Mouse (Mus musculus): ENCODE measurements around the gene 2310039H08Rik.

The 2310039H08Rik gene

DNA sequence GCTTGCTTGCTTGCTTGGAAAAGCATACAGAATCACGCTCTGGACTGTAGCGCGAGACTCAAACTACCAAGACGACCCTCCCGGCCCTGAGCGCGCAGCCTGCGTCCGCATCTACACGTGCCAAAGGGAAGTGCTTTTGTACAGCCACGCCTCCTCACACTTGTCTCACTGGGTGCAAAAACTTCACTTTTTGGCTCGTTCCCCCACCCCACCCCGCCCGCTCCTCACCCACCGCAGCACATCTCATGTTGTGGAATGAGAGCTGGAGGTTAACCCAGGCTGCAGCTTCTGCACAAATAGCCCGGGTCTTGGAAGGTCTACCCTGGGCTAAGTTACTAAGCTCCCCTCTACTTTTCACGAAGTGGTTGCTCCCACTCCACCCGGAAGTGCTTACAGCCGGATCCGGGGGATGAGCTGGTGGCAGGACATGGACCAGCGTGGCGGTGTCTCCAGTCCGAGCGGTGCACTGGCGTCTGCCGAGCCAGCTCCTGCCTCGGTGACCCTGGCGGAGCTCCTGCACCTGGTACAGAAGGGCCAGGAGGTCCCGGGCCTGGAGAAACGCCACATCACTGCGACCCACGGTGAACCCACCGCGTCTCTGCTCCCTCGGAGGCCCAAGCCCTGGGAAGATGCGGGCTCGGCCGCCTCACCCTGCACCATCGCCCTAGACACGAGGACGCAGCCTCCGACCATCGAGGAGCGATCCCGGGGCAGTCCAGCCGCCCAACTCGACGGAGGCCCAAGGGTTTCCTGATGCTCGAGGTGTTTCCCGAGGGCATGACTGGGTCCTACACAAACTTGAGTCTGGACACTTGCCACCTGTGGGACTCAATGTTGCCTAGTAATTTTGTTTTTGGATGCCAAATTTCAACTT lies at the start of gene 2310039H08Rik:
2310039H08Rik (plus strand) TSS at position 232 of the 874 bp plus-strand sequence.
- DNase-seq = peak; percentile 85

DNA sequence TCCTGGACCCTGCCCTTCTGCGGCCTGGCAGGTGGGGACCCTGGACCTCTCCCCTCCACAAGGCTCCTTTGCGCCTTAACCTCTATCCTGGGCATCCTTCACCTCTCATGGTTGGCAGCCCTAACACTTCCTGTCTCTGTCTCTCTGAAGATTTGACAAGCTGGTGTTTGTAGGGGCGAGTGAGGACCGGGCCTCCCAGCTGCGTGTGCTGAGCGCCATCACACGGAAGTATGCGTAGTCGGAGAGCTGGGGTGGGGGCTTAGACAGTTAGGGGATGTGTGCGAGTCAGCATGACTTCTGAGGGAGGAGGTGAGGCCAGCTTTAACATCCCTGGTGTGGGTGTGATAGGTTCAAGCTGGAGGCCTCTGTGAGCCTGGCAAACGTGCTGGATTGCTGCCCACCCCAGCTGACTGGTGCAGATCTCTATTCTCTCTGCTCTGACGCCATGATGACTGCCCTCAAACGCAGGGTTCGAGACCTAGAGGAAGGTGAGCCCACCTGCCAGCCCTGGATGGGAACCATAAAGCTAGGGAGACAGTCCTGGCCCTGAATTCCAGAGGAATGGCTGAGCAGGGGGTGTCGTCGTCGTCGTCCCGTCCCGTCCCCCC lies 47.9 kb upstream of the 2310039H08Rik start:
- DNase-seq = peak; percentile 45

DNA sequence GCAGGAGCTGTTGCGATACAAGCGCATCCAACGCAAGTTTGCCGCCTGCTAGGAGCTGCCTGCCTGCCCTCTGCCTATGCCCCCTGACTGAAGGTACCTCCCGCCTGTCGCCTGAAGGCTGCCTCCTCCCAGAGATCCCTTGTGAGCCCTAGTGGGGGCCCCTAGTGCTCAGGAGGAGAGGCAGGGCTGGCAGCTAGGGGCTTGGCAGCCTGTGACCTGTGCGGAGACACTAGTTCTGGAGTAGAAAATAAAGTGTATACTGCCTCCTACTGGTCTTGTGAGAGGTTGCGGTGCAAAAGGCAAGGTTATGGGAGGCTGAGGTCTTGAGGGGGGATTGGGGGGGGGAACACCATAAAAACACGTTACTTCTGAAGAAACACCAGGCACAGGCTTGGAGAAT lies 47.2 kb upstream of the 2310039H08Rik start:
- peak; percentile 72 for DNase-seq

DNA sequence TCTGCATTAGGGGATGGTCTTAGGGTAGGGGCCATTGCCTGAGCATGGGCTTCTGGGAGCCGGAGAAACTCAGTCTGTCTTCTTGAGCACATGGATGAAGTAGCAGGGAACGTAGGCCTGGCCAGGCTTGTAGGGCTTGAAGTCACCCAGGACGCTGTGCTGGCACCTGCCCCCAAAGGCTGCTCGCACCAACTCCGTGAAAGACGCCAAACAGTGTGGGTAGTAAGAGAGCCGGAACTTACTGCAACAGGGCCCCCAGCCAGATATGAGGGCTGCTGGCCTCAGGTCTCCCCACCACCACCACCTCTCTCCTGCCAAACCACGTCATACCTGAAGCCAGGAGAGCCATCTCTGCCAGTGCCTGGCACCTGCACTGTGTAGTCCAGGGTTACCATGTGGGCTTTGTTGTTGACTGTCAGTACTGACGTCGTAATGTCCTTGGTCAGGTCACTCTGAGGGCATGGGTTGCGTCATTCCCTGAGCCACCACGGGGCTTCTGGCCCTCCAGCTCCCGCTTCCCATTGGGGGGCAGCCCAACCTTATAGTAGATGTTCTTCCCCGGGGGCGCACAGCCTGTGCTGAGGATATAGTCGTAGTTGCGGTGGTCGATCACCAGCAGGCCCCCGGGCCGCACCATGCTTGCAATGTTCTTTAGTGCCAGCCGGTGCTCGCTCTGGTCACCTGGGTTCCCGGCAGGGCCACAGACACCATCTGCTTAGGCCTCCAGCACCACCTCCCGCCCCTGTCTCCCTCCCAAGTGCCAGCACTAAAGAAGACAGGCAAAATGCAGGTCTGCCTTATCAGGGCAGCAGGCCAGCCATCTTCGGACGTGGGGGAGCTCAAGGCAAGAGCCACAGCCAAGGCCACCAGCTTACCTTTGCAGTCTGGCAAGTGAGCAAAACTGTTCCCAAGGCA lies 46.4 kb upstream of the 2310039H08Rik start:
- peak; percentile 87 for DNase-seq

DNA sequence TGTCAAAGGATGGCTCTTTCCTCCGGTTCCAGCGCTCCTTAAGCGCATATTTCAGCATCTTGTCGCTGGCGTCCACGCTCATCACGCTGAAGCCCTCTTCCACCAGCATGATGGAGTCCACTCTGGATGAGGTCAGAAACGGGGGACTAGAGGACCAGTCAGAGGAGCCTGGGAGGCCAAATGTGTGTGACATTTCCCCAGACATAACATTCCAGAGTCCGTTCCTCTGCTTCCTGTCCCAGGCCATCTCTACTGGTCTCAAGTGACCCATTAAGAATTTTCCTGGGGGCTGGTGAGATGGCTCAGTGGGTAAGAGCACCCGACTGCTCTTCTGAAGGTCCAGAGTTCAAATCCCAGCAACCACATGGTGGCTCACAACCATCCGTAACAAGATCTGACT lies 45.2 kb upstream of the 2310039H08Rik start:
- DNase-seq = peak; percentile 41

DNA sequence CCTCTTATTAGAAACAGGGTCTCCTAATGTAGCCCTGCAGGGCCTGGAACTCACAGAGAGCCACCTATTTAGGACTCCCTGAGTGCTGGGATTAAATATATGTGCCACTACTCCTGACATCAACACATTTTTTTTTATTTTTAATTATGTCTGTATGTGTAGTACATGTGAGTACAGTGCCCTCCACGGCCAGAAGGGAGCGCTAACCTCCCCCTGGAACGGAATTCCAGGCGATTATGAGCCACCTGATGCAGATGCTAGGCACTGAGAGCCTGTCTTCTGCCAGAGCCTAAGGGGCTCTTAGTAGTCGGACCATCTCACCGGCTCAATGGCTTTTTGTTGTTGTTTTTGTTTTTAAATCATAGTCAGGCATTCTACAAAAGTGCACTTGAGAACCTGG lies 44.4 kb upstream of the 2310039H08Rik start:
- DNase-seq = peak; percentile 63

DNA sequence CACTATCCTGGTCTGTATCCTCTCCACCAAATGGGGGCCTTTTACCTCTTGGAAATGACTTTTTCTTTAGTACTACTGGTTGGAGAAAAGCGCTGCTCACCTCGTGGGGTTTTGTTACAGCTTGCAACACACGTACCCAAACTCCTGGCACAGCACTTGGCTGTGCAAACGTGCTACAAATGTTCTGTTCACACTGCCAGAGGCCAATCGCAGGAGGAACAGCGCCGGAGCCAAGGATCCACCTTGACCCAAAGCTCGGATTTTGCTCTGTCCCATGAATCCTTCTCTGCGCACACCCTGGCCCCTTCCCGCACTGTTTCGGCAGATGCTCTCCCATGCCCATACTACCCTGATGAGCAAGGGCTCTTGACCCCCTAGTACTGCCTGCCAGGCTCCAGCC lies 43.9 kb upstream of the 2310039H08Rik start:
- peak; percentile 37 for DNase-seq

DNA sequence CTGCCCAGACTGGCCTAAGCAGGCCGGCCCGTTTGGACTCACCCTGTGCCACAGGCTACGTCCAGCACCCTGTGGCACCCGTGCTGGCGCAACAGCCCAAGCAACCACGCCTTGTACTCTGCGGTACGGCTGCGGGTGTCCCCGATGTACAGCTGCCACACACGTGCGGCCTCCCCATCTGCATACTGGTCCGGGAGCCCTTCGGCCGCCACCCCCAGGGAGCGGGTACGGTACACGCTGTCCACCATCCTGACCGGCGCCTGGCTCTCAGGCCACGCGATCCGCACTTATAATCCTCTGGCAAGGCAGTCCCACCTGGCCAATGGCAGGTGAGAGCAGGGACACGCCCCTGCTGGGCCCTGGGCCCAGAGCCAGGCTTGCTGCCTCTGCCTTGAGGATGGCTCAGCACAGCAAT lies 43.5 kb upstream of the 2310039H08Rik start, which contains the start of gene Gnmt:
Gnmt (minus strand) TSS at position 265 of the 415 bp plus-strand sequence.
- DNase-seq = peak; percentile 92

DNA sequence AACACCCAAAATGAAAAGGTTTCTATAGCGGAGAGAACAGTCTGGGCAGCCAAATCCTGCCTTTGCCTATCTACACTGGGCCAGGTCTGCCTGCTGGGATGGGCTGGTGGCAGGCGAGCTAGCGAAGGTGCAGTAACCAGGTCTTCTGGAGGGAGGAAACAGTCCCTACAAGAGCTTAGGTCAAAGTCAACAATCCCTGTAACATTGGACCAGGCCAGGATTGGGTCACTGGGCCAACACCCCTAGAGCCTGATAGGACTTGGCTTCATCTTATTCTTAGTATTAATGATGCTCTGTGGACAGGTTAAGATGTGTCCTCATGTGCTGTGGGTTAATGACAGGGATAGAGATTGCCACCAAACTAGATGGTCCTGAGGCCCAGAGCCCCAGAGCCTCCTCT lies 38.4 kb upstream of the 2310039H08Rik start:
- DNase-seq = no peak

DNA sequence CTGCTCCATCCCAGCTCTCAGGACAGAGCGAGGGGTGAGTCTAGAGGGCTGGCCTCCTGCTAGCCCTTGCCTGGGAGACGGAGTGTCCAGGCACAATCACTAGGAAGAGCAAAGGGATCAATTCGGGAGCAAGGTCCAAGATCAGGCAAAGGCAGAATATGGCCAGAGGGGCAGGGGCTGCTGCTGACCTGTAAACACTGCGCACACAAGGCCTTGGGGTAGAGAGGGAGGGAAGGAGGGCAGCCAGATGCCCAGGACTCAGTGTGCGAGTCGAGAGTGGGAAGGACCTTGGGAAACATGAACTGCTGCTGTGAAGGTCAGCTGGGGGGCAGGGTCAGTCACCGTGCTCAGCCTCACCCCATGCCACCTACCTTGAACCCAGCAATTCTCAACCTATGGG lies 37.1 kb upstream of the 2310039H08Rik start:
- DNase-seq = no peak

DNA sequence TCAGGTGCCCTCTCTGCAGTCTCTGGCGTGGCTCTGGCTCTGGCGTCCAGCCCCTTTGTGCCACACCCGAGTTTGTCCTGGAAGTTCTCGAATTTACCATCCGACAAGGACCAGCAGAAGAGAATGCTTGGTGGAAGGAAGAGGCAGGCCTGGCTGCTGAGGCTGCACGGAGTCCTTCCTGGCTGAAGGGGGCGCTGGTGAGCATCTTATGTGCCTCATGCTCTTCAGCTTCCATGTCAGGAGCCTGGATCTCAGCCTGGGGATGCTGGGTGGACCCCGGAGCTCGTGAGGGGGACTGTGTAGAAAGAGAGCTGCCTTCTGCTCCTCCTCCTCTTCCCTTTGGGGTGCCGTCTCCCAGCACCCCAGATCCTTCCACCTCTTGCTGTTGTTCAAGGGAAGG lies 36.3 kb upstream of the 2310039H08Rik start:
- no peak for DNase-seq

DNA sequence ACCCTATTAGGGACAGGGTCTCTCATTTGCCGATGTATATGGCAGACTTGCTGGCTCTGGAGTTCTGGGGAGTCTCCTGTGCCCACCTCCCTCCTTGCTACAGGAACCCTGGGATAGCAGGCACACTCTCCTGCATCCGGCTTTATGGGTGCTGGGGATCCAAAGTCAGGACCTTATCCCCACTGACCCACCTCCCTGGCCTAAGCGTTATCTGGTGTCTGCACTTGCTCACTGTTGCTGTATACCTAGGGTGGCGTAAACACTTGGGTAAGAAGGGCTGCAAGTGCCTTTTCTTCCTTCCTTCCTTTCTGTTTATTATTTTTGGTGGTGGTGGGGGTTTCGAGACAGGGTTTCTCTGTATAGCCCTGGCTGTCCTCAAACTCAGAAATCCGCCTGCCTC lies 31.1 kb upstream of the 2310039H08Rik start:
- no peak for DNase-seq

DNA sequence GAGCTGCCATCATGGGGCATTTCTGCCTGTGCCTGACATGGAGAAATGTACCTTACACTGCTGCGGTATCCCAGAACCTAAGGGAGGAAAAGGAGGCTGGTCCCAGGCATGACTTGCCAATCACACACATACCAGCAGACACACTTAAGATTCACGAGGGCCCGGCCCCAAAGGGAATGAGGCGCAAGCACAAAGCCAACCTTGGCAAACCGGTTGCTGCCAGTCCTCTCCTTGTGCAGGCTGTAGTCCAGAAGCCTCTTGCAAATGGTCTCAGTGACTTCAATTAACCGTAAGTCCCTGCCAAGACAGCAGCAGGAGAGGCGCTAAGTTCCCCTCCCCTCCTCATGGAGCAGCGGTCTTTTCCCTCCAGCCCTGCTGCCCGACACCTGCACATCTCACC lies 29.4 kb upstream of the 2310039H08Rik start:
- DNase-seq = no peak

DNA sequence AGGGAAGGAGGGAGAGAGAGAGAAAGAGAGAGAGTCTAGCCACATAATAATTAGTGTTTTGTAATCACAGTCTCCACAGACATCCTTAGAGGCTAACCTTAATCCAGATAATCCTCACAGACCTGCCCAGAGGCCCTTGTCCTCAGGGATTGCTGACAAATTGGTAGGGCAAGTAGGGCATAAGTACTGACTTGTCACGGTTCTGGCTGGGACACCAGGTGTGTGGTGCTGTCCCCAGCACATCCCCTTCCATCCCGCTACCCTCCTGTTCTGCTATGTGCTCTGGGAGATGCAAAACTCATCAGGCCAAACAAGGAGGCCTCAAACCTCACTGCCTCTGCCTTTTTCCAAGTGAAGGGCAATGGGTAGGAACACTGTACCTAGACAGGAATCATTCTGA lies 26.9 kb upstream of the 2310039H08Rik start:
- no peak for DNase-seq

DNA sequence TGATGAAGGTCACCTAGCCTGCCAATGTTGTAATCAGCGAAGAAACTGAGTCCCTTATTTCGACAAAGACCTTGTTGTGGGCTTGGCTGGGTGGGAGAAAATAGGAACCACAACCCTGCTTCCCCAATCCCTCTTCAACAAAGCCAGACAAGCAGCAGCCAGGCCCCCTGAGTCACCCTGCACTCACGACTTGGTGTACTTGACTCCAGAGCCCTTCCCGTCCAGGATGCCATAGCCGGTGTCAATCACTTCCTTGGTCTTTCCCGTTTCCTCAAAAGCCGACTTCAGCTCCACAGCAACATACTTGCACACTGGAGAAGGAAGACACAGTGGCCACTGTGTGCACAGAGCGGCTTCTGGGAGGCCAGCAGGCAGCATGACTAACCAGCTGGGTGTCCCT lies 25.2 kb upstream of the 2310039H08Rik start:
- no peak for DNase-seq

DNA sequence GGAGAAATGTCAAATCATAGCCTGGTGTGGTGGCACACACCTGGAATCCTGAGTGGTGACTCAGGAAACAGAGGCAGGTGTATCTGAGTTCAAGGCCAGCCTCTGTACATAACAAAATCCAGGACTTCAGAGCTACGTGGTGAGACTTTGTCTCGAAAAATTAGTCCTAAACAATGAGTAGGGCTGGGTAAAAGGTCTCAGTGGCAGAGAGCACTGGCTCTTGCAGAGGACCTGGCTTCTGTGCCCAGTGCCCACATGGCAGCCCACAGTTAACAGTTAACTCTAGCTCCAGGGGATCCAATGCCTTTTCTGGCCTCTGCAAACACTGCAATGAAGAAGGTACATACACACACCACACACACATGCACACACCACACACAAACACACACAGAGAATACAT lies 24.6 kb upstream of the 2310039H08Rik start:
- no peak for DNase-seq

DNA sequence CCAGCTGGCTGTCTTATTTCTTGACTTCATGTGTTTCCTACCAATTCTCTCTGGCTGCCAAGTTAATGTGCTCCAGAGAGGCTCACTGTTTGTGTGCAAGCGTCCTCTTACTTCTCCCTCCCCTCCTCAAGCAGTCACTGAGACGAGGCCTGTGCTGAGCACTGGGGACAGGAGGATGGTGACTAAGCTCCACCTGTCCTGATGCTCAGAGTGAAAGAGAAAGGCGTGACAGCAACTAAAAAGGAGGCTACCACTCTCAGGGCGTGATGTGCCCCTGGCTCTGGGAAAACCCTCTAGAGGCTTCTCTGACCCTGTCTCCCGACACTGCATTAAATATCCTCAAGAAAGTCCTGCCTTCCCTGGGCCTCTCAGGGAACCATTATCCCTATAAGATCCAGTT lies 23.2 kb upstream of the 2310039H08Rik start:
- no peak for DNase-seq

DNA sequence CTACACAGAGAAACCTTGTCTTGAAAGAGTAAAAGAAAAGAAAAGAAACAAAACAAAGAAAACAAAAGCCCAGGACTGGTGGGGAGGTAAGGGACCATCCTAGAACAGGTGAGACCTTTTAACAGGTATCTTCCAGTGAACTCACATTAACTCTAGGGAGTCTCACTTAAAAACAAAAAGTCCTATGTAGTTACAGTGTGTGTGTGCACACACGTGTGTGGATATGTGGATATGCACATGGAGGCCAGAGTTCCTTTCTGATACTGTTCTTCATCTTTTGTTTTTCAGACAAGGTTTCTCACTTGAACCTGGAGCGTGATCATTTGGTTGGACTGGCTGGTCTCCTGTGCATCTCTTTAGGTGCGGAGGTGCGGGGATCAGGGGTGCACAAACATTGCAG lies 21.9 kb upstream of the 2310039H08Rik start:
- no peak for DNase-seq

DNA sequence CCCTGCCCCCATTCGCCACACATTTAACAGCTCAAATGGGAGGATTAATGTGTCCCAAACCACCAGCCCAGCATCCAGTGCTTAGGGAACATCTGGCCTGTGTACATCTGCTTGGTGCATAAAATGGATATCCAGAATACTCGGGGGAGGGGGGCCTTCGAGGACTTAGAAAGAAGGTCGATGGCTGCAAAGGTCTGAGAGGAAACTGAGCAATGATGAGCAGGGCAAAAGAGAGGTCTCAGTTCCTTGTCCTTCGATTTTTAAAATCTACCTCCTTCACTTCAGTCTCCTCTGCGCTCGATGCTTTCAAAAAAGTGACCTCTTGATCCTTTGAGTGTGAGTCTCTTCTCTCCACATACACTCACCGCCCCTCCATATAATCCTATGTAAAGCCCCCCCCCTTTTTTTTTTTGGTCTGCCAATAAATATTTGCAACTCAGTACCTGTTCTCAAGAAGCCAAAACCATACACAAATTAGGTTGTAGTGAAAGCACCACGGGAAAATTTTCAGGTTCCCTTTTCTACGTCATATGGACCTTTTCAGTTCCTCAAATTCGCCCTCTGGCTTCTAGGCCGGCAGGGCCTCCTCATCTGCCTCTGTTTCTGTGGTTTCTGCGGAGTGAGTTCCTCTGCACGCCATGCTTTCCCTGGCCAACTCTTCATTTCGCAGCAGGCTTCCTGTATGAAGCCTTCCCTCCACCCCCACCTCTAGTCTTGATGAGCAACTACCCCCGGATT lies 21.2 kb upstream of the 2310039H08Rik start:
- peak; percentile 79 for DNase-seq

DNA sequence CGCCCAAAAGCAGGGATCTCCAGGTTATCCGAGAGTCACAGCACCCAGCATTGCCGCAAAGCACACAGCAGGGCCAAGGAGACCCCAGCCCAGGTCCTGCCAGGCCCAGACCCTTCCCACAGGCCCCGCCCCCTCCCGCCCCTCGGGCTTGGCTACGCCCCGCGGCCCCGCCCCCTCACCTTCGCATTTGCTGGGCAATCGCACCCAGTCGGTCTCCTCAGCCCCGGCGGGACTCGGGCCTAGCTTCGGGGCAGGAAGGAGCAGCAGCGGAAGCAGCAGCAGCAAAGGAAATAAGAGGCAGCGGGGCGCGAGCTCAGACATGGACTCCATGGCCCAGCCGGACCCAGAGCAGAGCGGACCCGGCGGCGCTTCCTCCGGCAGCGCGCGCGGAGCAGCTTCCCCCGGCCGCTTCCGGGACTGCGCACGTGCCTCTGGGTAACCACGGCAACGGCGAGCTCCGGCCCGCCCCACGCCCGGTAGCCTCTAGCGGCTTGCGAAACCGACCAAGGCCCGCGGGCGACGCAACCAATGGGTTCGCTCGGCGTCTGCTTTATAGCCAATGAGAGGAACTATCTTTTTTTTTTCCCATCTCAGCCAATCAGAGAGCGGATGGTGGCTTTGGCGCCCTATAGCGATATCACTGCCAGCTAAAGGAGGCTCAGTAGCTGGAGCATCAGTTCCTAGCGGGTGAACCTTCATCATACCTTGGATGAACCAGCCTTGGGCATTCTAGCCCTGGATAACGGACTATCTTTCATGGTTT lies 20.5 kb upstream of the 2310039H08Rik start, which contains the start of gene Cnpy3:
Cnpy3 (minus strand) TSS at position 421 of the 763 bp plus-strand sequence.
- peak; percentile 98 for DNase-seq

DNA sequence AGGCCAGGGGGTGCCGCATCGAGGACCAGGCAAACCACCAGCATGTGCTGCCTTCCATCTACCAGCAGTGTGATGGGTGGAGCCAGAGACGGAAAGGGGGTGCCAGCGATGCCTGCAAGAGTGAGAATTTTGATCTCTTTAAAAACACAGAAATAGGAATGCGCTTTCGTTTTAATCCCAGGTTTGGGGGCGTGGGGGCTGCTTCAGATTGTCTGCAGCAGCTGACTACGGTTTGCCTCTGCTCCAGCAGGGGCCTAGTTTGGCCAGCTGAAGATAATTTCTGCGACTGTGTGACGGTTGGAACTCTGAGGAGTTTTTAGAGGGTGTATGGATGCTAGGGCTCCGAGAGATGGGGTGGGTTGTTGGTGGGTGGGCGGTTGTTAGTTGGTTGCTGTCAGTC lies 13.7 kb upstream of the 2310039H08Rik start:
- DNase-seq = no peak

DNA sequence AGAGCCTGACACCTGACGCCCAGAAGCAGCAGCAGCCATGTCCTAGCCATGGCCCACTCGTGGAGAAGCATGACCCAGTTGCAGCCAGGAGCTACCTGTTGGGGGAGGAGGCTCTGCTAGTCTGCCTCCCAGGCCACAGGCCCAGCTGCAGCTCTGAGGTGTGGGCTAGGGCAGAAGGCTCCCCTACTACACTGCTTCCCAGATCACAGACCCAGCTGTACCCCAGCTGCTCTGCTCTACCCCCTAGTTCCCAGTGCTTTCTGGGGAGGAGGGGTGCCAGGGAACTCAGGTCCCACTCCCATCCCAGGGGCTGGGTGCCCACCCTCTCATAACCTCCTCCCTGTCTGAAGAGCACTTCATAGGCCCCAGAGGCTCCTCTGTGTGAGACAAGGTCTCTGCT lies 8.9 kb upstream of the 2310039H08Rik start, which contains the start of gene Ptcra:
Ptcra (minus strand) TSS at position 169 of the 400 bp plus-strand sequence.
- DNase-seq = no peak

Measured in cerebellum, adult 9-10 months (tissue).